Mouse (Mus musculus) kidney, adult 2 months (tissue): ENCODE data around the gene Siva1.

Source experiments
- CTCF ChIP-seq: fragments of 200-500 bp; conservative IDR thresholded peaks from 2 replicates; pipeline ENCODE4 v1.5.1; 2011; ENCODE audit warnings: low read depth, mild to moderate bottlenecking, control low read depth, low read length, moderate library complexity, mixed read lengths; ENCODE audit not compliant: insufficient read depth, insufficient read length
- POLR2A ChIP-seq: fragments of 200-500 bp; IDR thresholded peaks from one replicate; pipeline ENCODE4 v1.6.1; 2011; ENCODE audit warnings: low read depth, low read length, control low read depth

DNA sequence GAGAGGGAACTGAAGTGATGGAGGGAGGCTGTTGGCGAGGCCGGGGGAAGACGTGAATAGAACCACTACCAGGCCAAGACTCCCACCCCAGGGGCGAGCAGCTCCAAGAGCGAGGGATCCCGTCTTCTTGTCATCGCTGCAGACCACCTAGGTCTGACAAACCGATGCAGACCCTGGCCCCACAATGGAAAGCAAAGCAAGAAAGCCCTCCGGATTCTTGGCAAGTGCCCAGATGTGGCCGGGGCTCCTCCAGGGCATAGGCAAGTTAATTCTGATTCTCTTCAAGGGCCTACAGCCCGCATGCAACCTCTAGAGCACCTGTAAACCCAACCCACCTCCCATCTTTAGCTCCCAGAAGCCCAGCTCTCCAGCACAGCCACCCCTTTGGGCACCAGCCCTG lies 18.8 kb downstream of the Siva1 start:
- TF ChIP-seq CTCF (no peak), POLR2A (no peak)
